Mouse (Mus musculus): ENCODE data around the gene Drc7.

GRCm38 (mm10) chr8:95123455-95123854, 68.6 kb downstream of the Drc7 start:
- TF ChIP-seq CTCF (IDR thresholded peaks at IDR 0.05; ENCODE audit: low read depth), result peak; percentile 15; the same call in 1 of the 2 replicates
- TF ChIP-seq EP300 (IDR thresholded peaks at IDR 0.05; ENCODE audit: low read depth), result no peak
